Comparison of ENCODE assay signal across 18 mouse cellular contexts in genomic region chr10:121833443-121833842, GRCm38 (mm10).
A peak's percentile ranks its signal among the peaks of the same experiment; 100 is the strongest.
DNase-seq lines count a peak whose midpoint lies in the region; ATAC-seq and TF ChIP-seq lines count a peak whose summit lies in the region.
"Had no signal": no experiment of that assay in that cellular context is flagged by ENCODE, and none has a peak within 500 bp of the region (broad histone marks: within the 10 kb centered on the region; RNA-seq: fewer than 3 reads in every experiment).

No protein-coding gene starts in this region.

- H3K4me2 ChIP-seq in CH12.LX (ENCODE audit: insufficient read depth, low read depth, poor library complexity, severe bottlenecking), result no peak overlapping the region
- H3K4me2 ChIP-seq: embryonic facial prominence, embryonic 13.5 days; heart, embryonic 15.5 days; hindbrain, embryonic 13.5 days; limb, embryonic 15.5 days; midbrain, embryonic 11.5 days had no signal

- peak; percentile 72 for TF ChIP-seq CTCF in heart, adult 2 months (IDR thresholded peaks at IDR 0.05)
- TF ChIP-seq CTCF in lung, adult 2 months (IDR thresholded peaks at IDR 0.05; ENCODE audit: insufficient read depth, low read length), result peak; percentile 29; the same call in 1 of the 2 replicates
- peak in 1 of 2 experiments; percentile 44; a peak in 2 of 4 replicates for TF ChIP-seq CTCF in CH12.LX (conservative IDR thresholded peaks at IDR 0.05 in 1 of 2, IDR thresholded peaks at IDR 0.05 in 1 of 2; ENCODE audit: low read depth in 2 of 2, low read length in 2 of 2)

- no peak for DNase-seq in heart, adult 2 months
- DNase-seq in heart, postnatal 36 days, result no peak
- DNase-seq in lung, adult 2 months, result no peak
- no peak for DNase-seq in lung, adult 18-20 months
- DNase-seq in CH12.LX (ENCODE audit: extremely low read depth), result peak; percentile 12
- DNase-seq in urinary bladder, adult 18-20 months (ENCODE audit: low spot score in 2 of 2), result no peak
- no peak for DNase-seq in ovary, postnatal 36 days (ENCODE audit: low spot score)
- DNase-seq: kidney, adult 9 months; lung, postnatal 14 days; right cerebral cortex, postnatal 14 days; thymus, postnatal 36 days had no signal

- TF ChIP-seq EP300 in heart, adult 2 months (IDR thresholded peaks at IDR 0.05; ENCODE audit: insufficient read depth, low read depth, low read length), result no peak
- no peak for TF ChIP-seq EP300 in CH12.LX (IDR thresholded peaks at IDR 0.05; ENCODE audit: low read length)

- intact Hi-C loops in heart, adult 2 months (cut with DNase I), result loop anchor here (1.0 kb wide), 1 partner anchor 214 kb away; the partner anchor contains the start of gene Srgap1
- intact Hi-C loops in heart, postnatal 36 days (cut with DNase I), result loop anchor here (1.0 kb wide), 1 partner anchor 219 kb away; no protein-coding TSS in a partner anchor

- 87% methylated on average over 5 of the region's 5 CpGs for WGBS in heart, adult 2 months
- 90% methylated on average over 5 of the region's 5 CpGs for WGBS in lung, adult 2 months

- in situ Hi-C loops in CH12.LX (cut with MboI; ENCODE audit: low pct_ligation_motif_present, low pct_unique_long_range_greater_than_20kb, low sequenced_read_pairs), result no loop called here

- no peaks in the 10 kb centered on the region for H3K9me3 ChIP-seq in CH12.LX (replicated peaks; ENCODE audit: low read length)
- H3K9me3 ChIP-seq: embryonic facial prominence, embryonic 13.5 days; heart, embryonic 15.5 days; hindbrain, embryonic 13.5 days; limb, embryonic 15.5 days had no signal

- dilution Hi-C loops in CH12.LX (cut with MboI; ENCODE audit: extremely low pct_ligation_motif_present, extremely low pct_unique_long_range_greater_than_20kb, low sequenced_read_pairs), result no loop called here

- peak; percentile 35 for TF ChIP-seq RAD21 in CH12.LX (IDR thresholded peaks at IDR 0.05; ENCODE audit: low read depth, low read length)

- H3K9ac ChIP-seq in heart, adult 2 months (ENCODE audit: low read depth, low read length), result no peak overlapping the region
- H3K9ac ChIP-seq in CH12.LX (ENCODE audit: insufficient read depth, low read depth), result no peak overlapping the region
- H3K9ac ChIP-seq: embryonic facial prominence, embryonic 13.5 days; heart, embryonic 15.5 days; hindbrain, embryonic 13.5 days; limb, embryonic 15.5 days had no signal

- no peaks in the 10 kb centered on the region for H3K36me3 ChIP-seq in heart, adult 2 months (ENCODE audit: control insufficient read depth, insufficient read depth, low read length)
- H3K36me3 ChIP-seq in CH12.LX (replicated peaks in 1 of 2; ENCODE audit: control insufficient read depth in 1 of 2, insufficient read depth in 1 of 2, low read length in 1 of 2), result no peaks in the 10 kb centered on the region
- H3K36me3 ChIP-seq: heart, embryonic 15.5 days; limb, embryonic 15.5 days had no signal

- no peaks in the 10 kb centered on the region for H3K79me2 ChIP-seq in heart, adult 2 months (replicated peaks; ENCODE audit: control insufficient read depth, insufficient read depth, low read length)
- H3K79me2 ChIP-seq in CH12.LX (replicated peaks; ENCODE audit: control insufficient read depth, extremely low read depth, insufficient read depth, poor library complexity, severe bottlenecking), result no peaks in the 10 kb centered on the region

- ATAC-seq in inflammation-experienced regulatory T-cells, adult 6 months, result peak; percentile 37

- H3K4me3 ChIP-seq in heart, adult 2 months, result no peak overlapping the region
- H3K4me3 ChIP-seq in lung, adult 2 months (replicated peaks; ENCODE audit: extremely low read depth, low read depth, low read length), result no peak overlapping the region
- no peak overlapping the region for H3K4me3 ChIP-seq in CH12.LX (replicated peaks in 1 of 3; ENCODE audit: low read depth in 2 of 3, low read length in 2 of 3, poor library complexity in 1 of 3)
- H3K4me3 ChIP-seq: embryonic facial prominence, embryonic 13.5 days; heart, embryonic 15.5 days; hindbrain, embryonic 13.5 days; limb, embryonic 15.5 days; myocyte had no signal

- peaks cover 2% of the 10 kb centered on the region for H3K4me1 ChIP-seq in heart, adult 2 months (ENCODE audit: control insufficient read depth, insufficient read depth, low read length)
- H3K4me1 ChIP-seq in lung, adult 2 months (ENCODE audit: control insufficient read depth, insufficient read depth, low read length), result no peaks in the 10 kb centered on the region
- no peaks in the 10 kb centered on the region for H3K4me1 ChIP-seq in CH12.LX (ENCODE audit: control insufficient read depth in 1 of 2, insufficient read depth in 2 of 2)

- TF ChIP-seq POLR2A in heart, adult 2 months (IDR thresholded peaks at IDR 0.05; ENCODE audit: insufficient read depth, low read depth, low read length), result no peak
- TF ChIP-seq POLR2A in lung, adult 2 months (IDR thresholded peaks at IDR 0.05; ENCODE audit: borderline replicate concordance, extremely low read depth, low read depth, low read length), result no peak
- no peak for TF ChIP-seq POLR2A in CH12.LX (IDR thresholded peaks at IDR 0.05; ENCODE audit: low read depth, low read length)

- H3K27ac ChIP-seq in heart, adult 2 months, result no peak overlapping the region
- no peak overlapping the region for H3K27ac ChIP-seq in CH12.LX (ENCODE audit: insufficient read depth, low read depth)
- H3K27ac ChIP-seq: embryonic facial prominence, embryonic 13.5 days; heart, embryonic 15.5 days; hindbrain, embryonic 13.5 days; limb, embryonic 15.5 days had no signal

- no peaks in the 10 kb centered on the region for H3K27me3 ChIP-seq in heart, adult 2 months (ENCODE audit: control insufficient read depth, insufficient read depth, low read length)
- no peaks in the 10 kb centered on the region for H3K27me3 ChIP-seq in CH12.LX (replicated peaks)
- H3K27me3 ChIP-seq: embryonic facial prominence, embryonic 13.5 days; heart, embryonic 15.5 days; hindbrain, embryonic 13.5 days; limb, embryonic 15.5 days had no signal

TF ChIP-seq in CH12.LX, 34 proteins besides CTCF, POLR2A, EP300 and RAD21:
- TF ChIP-seq CHD1 (IDR thresholded peaks at IDR 0.05; ENCODE audit: low read depth, low read length) (no peak), SMC3 (IDR thresholded peaks at IDR 0.05; ENCODE audit: low read depth, low read length) (peak; percentile 13; the same call in 1 of the 2 replicates)
